Mouse (Mus musculus): ENCODE results near the gene N4bp2. TPM values are rescaled to one million over a fixed set of nuclear protein-coding genes. Genes with fewer than 3 reads are reported as not detected.
"Not testable (repeated sequence)": the region's sequence is repeated elsewhere in the genome, so short reads cannot be mapped to it uniquely, and the experiment has no call there.

N4bp2 gene
- polyA plus RNA-seq, 1 experiment from 2014 or later, result 14.2 TPM

DNA sequence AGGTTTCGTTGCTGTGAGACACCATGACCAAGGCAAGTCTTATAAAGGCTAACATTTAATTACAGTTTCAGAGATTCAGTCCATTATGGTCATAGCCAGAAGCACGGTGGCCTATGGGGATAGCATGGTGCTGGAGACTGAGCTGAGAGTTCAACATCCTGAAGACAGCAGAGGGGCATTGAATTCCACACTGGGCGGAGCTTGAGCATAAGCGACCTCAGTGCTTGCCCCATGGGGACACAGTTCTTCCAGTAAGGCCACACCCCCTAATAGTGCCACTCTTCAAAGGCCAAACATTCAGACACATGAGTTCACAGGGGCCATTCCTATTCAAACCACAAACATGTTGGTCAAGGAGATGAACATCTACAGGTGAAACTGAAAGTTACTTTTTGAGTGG, 12.8 kb downstream of the N4bp2 start:
- Histone ChIP-seq H3K27ac (ENCODE audit: low read length) (no peak overlapping the region), H3K9me3 (replicated peaks; ENCODE audit: control insufficient read depth, low read length, poor library complexity, severe bottlenecking) (no peaks in the 10 kb centered on the region), H3K27me3 (ENCODE audit: control insufficient read depth, insufficient read depth, low read depth, low read length) (no peaks in the 10 kb centered on the region), H3K9ac (ENCODE audit: low read depth, low read length) (no peak overlapping the region), H3K4me1 (ENCODE audit: control insufficient read depth, insufficient read depth, low read length) (no peaks in the 10 kb centered on the region), H3K4me2 (ENCODE audit: low read length) (no peak overlapping the region), H3K4me3 (ENCODE audit: low read depth, low read length) (no peak overlapping the region), H3K36me3 (ENCODE audit: control insufficient read depth, insufficient read depth, low read length) (peaks cover 8% of the 10 kb centered on the region)
- WGBS, result 91% methylated on average over 4 of the region's 4 CpGs
- no peak for ATAC-seq

DNA sequence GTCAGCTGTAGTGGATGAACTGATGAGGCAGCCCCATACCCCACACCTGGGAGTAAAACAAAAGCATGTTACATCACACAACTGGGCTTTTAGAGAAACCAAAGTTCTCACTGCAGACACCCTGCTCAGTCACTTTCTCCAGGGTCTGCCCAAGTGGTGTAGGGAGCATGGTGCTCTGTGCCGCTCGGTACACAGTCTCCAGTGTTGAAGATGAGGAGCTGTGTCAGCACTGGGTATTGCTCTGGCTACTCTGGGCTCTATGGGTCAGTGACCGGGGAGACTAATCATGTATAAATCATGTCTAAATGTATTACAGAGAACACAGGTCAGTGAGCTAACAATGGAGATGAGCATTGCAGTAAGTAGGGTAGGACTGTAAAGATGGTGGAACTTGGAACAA, 13.6 kb downstream of the N4bp2 start:
- Histone ChIP-seq H3K36me3 (ENCODE audit: control insufficient read depth, insufficient read depth, low read length) (peaks cover 8% of the 10 kb centered on the region), H3K27me3 (ENCODE audit: control insufficient read depth, insufficient read depth, low read depth, low read length) (no peaks in the 10 kb centered on the region), H3K4me3 (ENCODE audit: low read depth, low read length) (no peak overlapping the region), H3K4me2 (ENCODE audit: low read length) (no peak overlapping the region), H3K4me1 (ENCODE audit: control insufficient read depth, insufficient read depth, low read length) (no peaks in the 10 kb centered on the region), H3K9ac (ENCODE audit: low read depth, low read length) (no peak overlapping the region), H3K27ac (ENCODE audit: low read length) (no peak overlapping the region), H3K9me3 (replicated peaks; ENCODE audit: control insufficient read depth, low read length, poor library complexity, severe bottlenecking) (no peaks in the 10 kb centered on the region)
- WGBS, result 98% methylated on average over 3 of the region's 3 CpGs
- no peak for ATAC-seq

DNA sequence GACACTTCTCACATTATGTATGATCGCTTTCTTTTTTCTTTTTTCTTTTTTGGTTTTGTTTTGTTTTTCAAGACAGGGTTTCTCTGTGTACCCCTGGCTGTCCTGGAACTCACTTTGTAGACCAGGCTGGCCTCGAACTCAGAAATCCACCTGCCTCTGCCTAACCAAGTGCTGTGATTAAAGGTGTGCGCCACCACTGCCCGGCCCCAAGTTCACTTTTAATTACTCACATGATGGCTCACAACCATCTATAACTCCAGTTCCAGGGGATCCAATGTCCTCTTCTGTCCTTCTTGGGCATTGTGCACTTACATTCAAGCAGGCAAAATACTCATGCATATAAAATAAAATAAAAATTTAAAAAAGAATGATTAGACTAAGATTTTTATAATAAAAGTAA, 15.7 kb downstream of the N4bp2 start:
- 87% methylated on average over 4 of the region's 4 CpGs for WGBS
- H3K27ac ChIP-seq (ENCODE audit: low read length); H3K9ac ChIP-seq (ENCODE audit: low read depth, low read length); H3K4me3 ChIP-seq (ENCODE audit: low read depth, low read length); H3K27me3 ChIP-seq (ENCODE audit: control insufficient read depth, insufficient read depth, low read depth, low read length); H3K4me1 ChIP-seq (ENCODE audit: control insufficient read depth, insufficient read depth, low read length); ATAC-seq; H3K9me3 ChIP-seq (replicated peaks; ENCODE audit: control insufficient read depth, low read length, poor library complexity, severe bottlenecking); H3K4me2 ChIP-seq (ENCODE audit: low read length); H3K36me3 ChIP-seq (ENCODE audit: control insufficient read depth, insufficient read depth, low read length): not testable (repeated sequence)

DNA sequence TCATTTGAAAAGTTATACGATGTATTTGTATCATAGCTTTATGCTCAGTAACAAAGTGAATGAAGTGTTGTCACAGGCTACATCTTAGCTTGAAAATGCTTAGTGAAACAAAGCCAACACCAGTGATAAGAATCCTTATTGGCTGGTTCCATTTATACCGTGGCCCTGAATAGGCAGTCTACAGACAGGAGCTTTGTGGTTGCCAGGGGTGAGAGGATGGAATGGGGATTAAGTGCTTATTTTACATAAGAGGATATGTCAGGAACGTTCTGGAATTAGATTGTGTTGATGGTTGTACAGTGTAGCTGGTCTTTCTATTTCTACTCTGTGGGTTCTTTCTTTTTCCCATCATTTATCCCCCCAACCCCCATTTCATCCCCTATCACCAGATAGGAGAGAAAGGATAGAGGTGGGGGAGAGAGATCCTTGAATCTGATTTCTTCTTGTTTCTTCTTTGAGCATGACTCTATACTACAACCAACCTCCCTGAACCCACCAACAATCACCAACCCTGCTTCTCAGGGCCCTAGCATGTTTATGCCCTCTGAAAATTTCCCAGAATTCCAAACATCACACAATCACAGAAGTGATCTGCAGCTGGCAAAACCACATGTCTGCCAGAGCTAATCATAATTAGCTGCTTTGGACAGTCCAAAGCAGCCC, 16.2 kb downstream of the N4bp2 start:
- Histone ChIP-seq H3K36me3 (ENCODE audit: control insufficient read depth, insufficient read depth, low read length) (peaks cover 8% of the 10 kb centered on the region), H3K27ac (ENCODE audit: low read length) (no peak overlapping the region), H3K9me3 (replicated peaks; ENCODE audit: control insufficient read depth, low read length, poor library complexity, severe bottlenecking) (no peaks in the 10 kb centered on the region), H3K9ac (ENCODE audit: low read depth, low read length) (no peak overlapping the region), H3K4me3 (ENCODE audit: low read depth, low read length) (no peak overlapping the region), H3K4me2 (ENCODE audit: low read length) (no peak overlapping the region), H3K27me3 (ENCODE audit: control insufficient read depth, insufficient read depth, low read depth, low read length) (no peaks in the 10 kb centered on the region), H3K4me1 (ENCODE audit: control insufficient read depth, insufficient read depth, low read length) (no peaks in the 10 kb centered on the region)
- 11% methylated on average over 3 of the region's 3 CpGs for WGBS
- peak; percentile 42; the same call in 1 of the 2 replicates for ATAC-seq

DNA sequence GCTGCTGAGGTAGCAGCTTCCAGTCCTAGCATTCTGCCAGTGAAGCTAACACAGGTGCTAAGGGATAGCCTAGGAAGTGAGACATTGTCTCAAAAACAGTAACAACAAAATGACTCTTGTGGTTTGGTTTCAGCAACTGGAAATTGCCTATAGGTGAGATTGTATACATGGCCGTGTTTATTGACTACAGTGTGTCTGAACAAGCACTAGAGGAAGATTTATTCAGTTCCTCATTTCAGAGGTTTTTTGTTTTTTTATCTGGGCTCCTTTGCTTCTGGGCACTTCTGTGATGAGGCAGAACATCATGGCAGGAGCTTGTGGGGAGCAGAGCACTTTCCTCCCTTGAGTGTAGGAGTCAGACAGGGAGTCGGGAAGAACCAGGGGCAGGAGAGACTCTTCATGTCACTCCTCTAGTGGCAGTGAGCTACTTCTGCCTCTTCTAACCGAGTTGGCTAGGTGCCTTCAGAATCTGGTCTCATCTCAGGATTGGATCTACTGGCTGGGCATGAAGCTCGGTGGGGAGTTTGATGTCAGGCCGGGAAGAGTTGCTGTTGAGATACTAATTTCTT, 17.9 kb downstream of the N4bp2 start:
- Histone ChIP-seq H3K27ac (ENCODE audit: low read length) (no peak overlapping the region), H3K4me1 (ENCODE audit: control insufficient read depth, insufficient read depth, low read length) (no peaks in the 10 kb centered on the region), H3K27me3 (ENCODE audit: control insufficient read depth, insufficient read depth, low read depth, low read length) (no peaks in the 10 kb centered on the region), H3K4me3 (ENCODE audit: low read depth, low read length) (no peak overlapping the region), H3K9me3 (replicated peaks; ENCODE audit: control insufficient read depth, low read length, poor library complexity, severe bottlenecking) (no peaks in the 10 kb centered on the region), H3K36me3 (ENCODE audit: control insufficient read depth, insufficient read depth, low read length) (peaks cover 6% of the 10 kb centered on the region), H3K9ac (ENCODE audit: low read depth, low read length) (no peak overlapping the region), H3K4me2 (ENCODE audit: low read length) (no peak overlapping the region)
- 86% methylated on average over 5 of the region's 5 CpGs for WGBS
- no peak for ATAC-seq

DNA sequence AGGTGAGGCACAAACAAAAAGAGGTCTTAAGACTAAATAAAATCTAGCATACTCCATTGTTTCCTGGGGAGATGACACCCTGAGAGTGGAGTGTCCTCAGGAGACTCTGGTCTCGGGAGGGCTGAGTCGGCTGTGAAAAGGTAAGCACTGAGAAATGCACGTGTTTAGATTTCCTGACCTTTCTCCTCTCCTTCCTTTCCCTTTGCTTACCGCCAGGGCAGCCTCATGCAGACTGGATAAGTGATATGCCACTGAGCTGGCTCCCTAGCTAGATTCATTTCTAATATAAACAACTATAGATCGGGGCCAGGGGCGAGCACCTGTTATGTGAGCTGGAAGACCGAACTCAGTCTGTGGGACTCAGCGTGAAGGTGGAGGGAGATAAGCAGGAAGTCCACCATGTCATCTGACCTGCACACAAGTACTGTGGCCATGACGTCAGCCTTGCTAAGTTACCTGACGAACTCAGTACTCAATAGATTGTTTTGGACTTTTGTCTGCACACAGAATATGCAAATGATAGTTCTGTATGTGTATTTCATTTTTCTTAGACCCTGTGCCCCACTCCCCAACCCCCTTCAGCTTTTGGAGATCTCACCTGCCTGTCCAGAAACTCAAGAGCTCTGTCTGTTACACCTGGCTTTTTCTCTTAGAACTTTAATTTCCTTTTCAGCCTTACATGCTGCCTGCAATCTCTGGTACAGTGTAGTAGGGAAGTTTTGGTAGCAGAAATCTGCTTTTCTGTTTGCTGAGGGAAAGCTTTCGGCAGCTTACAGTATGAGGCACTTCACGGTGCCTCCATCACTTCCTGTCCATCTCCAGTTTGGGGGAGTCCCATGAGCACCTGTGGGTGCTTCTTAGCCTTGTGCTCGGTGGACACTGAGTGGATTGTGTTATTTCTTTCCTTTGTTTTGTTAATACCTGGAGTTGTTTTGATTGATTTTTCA, 18.7 kb downstream of the N4bp2 start:
- Histone ChIP-seq H3K4me1 (ENCODE audit: control insufficient read depth, insufficient read depth, low read length) (no peaks in the 10 kb centered on the region), H3K36me3 (ENCODE audit: control insufficient read depth, insufficient read depth, low read length) (0 out of 2 replicates have a peak, but pooled peaks cover 3% of the 10 kb centered on the region), H3K4me3 (ENCODE audit: low read depth, low read length) (no peak overlapping the region), H3K27ac (ENCODE audit: low read length) (no peak overlapping the region), H3K4me2 (ENCODE audit: low read length) (no peak overlapping the region), H3K9me3 (replicated peaks; ENCODE audit: control insufficient read depth, low read length, poor library complexity, severe bottlenecking) (no peaks in the 10 kb centered on the region), H3K27me3 (ENCODE audit: control insufficient read depth, insufficient read depth, low read depth, low read length) (no peaks in the 10 kb centered on the region), H3K9ac (ENCODE audit: low read depth, low read length) (no peak overlapping the region)
- no peak for ATAC-seq
- 87% methylated on average over 13 of the region's 13 CpGs for WGBS

DNA sequence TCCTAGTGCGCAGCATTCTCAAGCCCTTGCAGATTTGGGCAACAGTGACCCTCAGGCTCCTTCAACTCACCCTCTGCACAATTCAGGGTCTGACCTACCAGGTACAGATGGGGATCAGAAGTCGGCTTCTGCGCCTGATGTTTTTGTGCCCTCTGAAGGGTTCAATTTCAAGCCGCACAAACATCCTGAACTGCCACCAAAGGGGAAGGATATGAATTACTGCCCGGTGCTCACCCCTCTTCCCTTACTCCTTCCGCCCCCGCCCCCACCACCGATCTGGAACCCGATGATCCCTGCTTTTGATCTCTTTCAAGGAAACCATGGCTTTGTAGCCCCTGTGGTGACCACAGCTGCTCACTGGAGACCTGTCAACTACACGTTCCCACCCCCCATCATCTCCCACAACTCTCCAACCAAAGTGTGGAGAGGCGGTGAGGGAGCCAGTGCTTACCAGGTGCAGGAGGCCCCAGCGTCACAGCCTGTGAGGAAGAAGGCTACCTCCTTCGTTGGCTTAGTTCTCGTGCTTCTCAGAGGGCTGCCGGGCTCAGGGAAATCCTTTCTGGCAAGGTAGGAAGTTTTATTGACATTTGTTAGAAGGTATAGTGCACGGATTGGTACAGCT, 27.4 kb downstream of the N4bp2 start:
- ATAC-seq, result no peak
- no peak overlapping the region for H3K4me2 ChIP-seq (ENCODE audit: low read length)
- H3K27me3 ChIP-seq (ENCODE audit: control insufficient read depth, insufficient read depth, low read depth, low read length), result no peaks in the 10 kb centered on the region
- peaks cover 5% of the 10 kb centered on the region; the same call in 1 of the 2 replicates for H3K36me3 ChIP-seq (ENCODE audit: control insufficient read depth, insufficient read depth, low read length)
- no peak overlapping the region for H3K27ac ChIP-seq (ENCODE audit: low read length)
- 80% methylated on average over 16 of the region's 16 CpGs for WGBS
- no peak overlapping the region for H3K9ac ChIP-seq (ENCODE audit: low read depth, low read length)
- H3K4me3 ChIP-seq (ENCODE audit: low read depth, low read length), result no peak overlapping the region
- no peaks in the 10 kb centered on the region for H3K4me1 ChIP-seq (ENCODE audit: control insufficient read depth, insufficient read depth, low read length)
- no peaks in the 10 kb centered on the region for H3K9me3 ChIP-seq (replicated peaks; ENCODE audit: control insufficient read depth, low read length, poor library complexity, severe bottlenecking)

DNA sequence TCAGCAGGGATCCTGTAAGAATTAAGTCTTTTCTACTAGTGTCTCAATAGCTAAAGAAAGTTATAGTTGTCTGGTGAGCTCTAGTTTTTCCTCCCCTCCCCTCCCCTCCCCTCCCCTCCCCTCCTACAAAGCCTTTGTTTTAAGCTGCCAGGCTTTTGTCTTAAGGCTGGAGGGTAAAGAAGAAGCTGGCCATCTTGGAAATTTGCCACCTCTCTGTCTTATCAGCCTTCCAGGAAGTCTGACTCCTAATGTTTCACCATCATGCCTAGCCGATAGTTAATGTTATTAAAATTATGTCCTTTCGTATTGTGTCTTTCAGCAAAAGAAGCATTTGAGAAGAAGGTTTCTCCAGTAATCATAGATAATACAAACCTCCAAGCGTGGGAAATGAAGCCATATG, 30.9 kb downstream of the N4bp2 start:
- Histone ChIP-seq H3K9ac (ENCODE audit: low read depth, low read length) (no peak overlapping the region), H3K4me3 (ENCODE audit: low read depth, low read length) (no peak overlapping the region), H3K27ac (ENCODE audit: low read length) (no peak overlapping the region), H3K9me3 (replicated peaks; ENCODE audit: control insufficient read depth, low read length, poor library complexity, severe bottlenecking) (no peaks in the 10 kb centered on the region), H3K27me3 (ENCODE audit: control insufficient read depth, insufficient read depth, low read depth, low read length) (no peaks in the 10 kb centered on the region), H3K36me3 (ENCODE audit: control insufficient read depth, insufficient read depth, low read length) (peaks cover 5% of the 10 kb centered on the region; the same call in 1 of the 2 replicates), H3K4me1 (ENCODE audit: control insufficient read depth, insufficient read depth, low read length) (no peaks in the 10 kb centered on the region), H3K4me2 (ENCODE audit: low read length) (no peak overlapping the region)
- no peak for ATAC-seq
- WGBS, result 89% methylated on average over 3 of the region's 3 CpGs
